Mouse (Mus musculus): ENCODE results near the gene Anapc1. TPM values are rescaled to one million over a fixed set of nuclear protein-coding genes. Genes with fewer than 3 reads are reported as not detected.

Anapc1 gene
- polyA plus RNA-seq, 3 experiments from 2014 or later: 39.0 to 45.3 (median 44.4) TPM

DNA sequence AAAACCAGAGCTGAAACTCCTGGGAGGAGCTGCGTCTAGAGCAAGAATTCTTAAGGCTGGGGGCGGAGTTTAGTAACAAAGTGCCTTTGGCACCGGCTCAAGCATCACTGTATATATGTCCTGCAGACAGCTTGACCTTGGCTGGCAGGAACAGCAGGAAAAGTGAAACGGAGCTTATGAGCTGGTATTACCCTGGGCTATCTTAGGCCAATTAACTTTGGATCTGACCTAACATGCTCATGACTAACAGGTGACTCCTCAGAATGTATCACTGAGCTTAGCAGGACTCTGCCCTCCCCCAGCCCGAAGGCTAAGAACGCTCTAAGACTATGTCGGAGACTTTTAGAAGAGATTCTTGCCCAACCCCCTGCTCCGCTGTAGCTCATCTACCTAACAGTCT lies 121.3 kb downstream of the Anapc1 start:
- no peak for ATAC-seq

DNA sequence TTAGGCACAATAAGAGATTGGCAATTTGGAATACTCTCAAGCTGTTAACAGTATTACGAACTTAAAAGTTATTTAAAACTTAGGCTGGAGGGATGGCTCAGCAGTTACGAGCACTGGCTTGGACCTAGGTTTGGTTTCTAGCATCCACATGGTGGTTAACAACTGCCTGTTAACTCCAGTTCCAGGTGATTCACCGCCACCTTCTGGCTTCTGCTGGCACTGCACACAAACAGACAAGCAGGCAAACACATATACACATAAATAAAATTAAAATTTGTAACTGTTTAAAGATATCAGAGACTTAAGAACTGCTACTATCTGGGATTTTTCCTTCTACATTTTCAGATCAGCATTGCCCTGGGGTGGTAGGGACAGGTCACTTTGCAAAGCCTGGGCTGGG lies 123.0 kb downstream of the Anapc1 start:
- ATAC-seq: no peak

Other genes starting within 250 kb of the Anapc1 start
- gene Spdye4c, start 96.2 kb downstream of the Anapc1 start, polyA plus RNA-seq (2017; shearing (Covaris generic)): not detected
- under 1 TPM in 2 of 3 experiments, not detected in 1; 0.08 to 0.40 TPM for gene Mertk, start 11.6 kb upstream of the Anapc1 start, polyA plus RNA-seq (2017; shearing (Covaris generic))
- 10 to 100 TPM; 11.3 to 18.5 (median 16.0) TPM for gene Tmem87b, start 130.7 kb upstream of the Anapc1 start, polyA plus RNA-seq (2017; shearing (Covaris generic))
- gene Fbln7, start 175.6 kb upstream of the Anapc1 start, polyA plus RNA-seq (2017; shearing (Covaris generic)): under 1 TPM in 1 of 3 experiments, not detected in 2; 0.20 TPM

All from inflammation-experienced regulatory T-cells, adult 6 months (primary cell).